Mouse (Mus musculus) heart, postnatal 4 days (tissue): ENCODE data around the gene Fam57b. TPM values are rescaled to one million over a fixed set of nuclear protein-coding genes. Genes with fewer than 3 reads are reported as not detected.
A peak's percentile ranks its signal among the peaks of the same experiment; 100 is the strongest.
"Not testable (repeated sequence)": the region's sequence is repeated elsewhere in the genome, so short reads cannot be mapped to it uniquely, and the experiment has no call there.

Experiments
- DNase-seq: peaks from one replicate; pipeline ENCODE4 v3.0.0; 2021
- total RNA-seq, 2 experiments: library from RNA; stranded (reverse); gene quantifications; 2 replicates each; pipeline ENCODE4 v1.2.3; 2021

Gene Fam57b
- total RNA-seq, 2 experiments from 2014 or later = 7.7 to 9.3 TPM

DNA sequence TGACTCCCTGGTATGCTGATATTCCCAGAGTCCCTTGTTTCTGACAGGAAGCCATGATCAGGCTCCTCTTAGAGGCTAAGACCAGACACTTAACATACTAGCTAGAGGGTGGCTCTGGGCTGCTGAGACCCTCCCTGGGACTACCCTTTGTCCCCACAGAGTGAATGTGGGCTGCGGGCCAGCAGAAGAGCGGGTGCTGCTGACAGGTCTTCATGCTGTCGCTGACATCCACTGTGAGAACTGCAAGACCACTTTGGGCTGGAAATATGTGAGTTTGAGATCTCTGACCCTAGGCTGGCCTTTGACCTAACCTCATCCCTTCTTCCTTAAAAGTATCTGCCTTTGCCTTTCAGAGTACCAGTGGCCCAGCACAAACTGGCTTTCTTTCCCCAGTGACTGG lies 19.3 kb upstream of the Fam57b start:
- no peak for DNase-seq

DNA sequence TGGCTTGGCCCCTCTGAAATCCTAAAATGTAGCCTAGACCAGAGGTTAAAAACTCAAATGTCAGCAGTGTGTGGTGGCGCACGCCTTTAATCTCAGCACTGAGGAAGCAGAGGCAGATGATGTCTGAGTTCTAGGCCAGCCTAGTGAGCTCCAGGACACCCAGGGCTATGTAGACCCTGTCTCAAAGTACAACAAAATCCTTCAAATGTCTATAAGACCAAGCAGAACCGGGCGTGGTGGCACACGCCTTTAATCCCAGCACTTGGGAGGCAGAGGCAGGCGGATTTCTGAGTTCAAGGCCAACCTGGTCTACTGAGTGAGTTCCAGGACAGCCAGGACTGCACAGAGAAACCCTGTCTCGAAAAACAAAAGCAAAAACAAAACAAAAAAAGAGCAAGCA lies 18.4 kb upstream of the Fam57b start:
- DNase-seq = not testable (repeated sequence)

DNA sequence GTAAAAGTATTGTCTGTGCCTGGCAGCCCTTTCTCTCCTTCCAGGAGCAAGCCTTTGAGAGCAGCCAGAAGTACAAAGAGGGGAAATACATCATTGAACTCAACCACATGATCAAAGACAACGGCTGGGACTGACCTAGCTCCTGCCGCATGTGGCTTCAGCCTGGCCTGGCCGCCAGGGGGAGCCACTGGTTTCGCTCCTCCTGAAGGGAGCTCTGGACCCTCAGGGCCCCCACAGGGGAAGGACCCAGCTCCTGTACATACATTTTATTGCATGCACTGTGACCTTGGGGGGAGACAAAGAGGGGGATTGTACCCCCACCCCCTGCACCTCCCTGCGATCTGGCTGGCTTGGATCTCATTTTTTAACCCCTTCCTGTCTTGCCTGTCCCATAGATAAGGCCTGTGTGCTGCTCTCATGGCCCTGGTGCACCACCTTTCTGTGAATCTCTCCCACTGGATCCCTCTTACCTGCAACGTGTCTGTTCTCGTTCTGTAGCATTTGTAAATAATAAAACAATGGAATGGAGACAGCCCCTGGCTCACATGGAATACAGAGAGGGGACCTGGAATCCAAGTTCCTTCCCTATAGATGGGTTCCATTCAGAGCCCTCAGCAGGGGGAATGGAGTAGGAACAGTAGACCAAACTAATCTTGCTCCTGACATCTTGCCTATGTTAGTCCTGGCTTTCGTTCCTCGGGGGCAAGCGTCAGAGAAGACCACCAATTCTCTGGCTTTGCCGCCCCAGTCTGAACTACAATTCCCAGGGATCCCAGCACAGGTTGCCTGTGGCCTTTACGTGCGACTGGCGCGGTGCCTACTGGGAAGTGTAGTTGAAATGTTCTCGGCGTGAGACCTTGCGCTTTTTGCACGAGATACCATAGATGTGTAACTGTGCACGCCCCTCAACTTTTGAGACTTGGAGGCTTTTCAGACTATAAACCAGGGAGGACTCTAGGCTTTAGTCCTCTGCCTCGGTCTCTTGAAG lies 17.2 kb upstream of the Fam57b start:
- DNase-seq = peak; percentile 94

DNA sequence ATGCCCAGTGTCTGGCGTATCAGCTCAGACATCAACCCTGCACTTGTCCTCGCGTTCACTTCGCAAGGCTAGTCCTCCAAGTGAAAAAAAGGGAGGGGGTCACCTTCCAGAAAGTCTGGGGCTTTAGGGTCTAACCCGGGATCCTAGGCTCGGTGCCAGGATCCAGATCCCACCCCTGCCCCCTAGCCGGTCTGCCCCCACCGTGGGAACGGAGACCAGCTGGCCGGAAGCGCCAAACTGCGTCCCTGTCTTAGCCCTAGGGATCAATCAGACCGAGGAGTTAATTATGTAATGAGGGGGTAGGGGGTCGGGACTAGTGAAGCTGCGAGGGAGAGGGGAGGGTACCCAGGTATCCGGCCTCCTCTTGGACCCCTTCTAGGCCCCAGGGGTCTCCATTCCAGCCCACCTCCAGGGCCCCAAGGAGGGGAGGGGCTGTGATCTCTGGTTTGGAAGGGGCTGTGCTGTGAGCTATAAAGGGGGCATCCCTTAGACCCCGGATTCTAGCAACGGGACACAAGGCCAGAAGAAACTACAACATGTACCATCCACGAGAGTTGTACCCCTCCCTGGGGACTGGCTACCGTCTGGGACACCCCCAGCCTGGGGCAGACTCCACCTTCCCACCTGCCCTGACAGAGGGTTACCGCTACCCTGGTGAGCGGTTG lies 16.4 kb upstream of the Fam57b start, which contains the start of gene Tbx6:
TSS of gene Tbx6 (plus strand) at position 513 of the 665 bp plus-strand sequence.
- DNase-seq = peak; percentile 54

DNA sequence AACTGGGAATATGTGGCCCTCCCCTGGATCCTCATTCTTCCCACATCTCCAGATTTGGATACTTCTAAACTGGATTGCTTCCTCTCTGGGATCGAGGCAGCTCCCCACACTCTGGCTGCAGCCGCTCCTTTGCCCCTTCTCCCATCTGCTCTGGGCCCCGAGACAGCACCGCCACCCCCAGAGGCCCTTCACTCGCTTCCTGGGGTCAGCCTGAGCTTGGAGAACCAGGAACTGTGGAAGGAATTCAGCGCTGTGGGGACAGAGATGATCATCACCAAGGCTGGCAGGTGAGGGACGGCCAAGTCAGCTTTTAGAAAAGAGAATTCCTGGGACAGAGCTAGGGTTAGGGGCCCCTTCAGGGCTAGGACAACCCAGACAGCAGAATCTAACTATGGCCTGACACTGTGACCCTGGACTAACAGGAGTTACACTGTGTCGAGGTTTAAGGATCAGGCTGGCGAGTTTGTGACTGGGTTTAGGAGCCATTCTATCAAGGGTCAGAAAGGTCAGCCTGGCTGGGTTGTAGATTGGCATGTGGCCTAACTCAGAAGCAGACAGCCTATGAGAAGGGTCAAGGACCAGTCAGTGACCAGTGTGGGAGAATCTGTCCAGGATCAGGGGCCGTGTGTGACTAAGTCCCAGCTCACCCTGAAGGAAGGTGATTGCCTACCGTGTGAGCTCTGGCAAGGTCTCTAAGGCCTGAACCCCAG lies 15.7 kb upstream of the Fam57b start:
- peak; percentile 4 for DNase-seq

DNA sequence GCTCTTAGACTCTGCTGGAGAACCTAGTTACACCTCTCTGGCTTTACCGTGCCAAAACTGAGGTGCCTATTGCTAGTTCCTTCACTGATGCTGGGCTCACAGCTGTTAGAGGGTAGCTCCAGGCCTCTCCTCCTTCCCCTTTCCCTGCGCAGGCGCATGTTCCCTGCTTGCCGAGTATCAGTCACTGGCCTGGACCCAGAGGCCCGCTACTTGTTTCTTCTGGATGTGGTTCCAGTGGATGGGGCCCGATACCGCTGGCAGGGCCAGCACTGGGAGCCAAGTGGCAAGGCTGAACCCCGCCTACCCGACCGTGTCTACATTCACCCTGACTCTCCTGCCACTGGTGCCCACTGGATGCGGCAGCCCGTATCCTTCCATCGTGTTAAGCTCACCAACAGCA lies 14.8 kb upstream of the Fam57b start:
- peak; percentile 11 for DNase-seq

DNA sequence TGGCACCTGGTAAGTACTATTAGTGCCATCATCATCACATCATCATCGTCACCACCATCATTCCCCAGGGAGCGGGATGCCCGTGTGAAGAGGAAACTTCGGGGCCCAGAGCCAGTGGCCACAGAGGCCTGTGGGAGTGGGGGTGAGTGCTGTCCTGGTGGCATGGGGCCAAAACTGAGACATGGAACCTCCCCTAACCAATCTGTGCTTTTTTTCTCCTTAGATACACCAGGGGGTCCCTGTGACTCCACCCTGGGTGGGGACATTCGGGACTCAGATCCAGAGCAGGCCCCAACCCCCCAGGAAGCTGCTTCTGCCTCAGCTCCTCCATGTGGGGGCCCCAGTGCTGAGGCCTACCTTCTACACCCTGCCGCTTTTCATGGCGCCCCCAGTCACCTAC lies 13.0 kb upstream of the Fam57b start:
- DNase-seq = peak; percentile 27

DNA sequence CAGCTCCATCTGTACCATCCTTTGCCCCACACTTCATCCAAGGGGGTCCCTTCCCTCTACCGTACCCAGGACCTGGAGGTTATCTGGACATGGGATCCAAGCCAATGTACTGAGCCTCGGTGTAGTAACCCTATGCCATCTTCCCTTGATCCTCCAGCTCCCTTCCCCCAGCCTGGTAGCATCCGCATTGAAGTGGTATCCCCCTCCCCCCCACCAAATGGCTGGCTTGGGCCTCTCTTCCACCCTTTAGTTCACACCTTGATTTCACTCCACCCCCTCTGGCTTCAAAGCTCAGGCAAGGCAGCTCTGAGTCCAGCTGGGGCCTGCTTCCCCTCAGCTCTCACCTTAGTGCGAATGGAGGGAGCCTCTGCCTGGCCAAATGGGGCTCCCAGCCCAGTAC lies 12.4 kb upstream of the Fam57b start:
- DNase-seq = peak; percentile 7

DNA sequence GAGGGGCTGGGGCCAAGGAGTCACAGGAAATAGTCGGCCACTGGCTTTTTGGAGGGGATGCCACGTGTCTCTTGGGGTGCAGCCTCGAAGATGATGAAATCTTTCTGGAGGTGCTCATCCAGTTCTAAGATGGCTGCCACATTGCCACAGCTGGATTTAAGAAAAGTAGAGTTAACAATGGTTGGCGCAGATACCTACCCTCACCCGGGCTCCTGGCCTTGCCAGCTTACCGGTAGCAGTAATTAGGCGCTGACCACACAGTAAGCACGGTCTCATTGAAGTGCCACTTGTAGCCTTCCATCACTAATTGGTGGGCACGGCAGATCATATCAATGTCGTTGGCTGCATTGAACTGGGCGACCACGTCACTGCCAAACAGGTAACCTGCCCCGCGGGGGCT lies 11.3 kb upstream of the Fam57b start:
- peak; percentile 3 for DNase-seq

DNA sequence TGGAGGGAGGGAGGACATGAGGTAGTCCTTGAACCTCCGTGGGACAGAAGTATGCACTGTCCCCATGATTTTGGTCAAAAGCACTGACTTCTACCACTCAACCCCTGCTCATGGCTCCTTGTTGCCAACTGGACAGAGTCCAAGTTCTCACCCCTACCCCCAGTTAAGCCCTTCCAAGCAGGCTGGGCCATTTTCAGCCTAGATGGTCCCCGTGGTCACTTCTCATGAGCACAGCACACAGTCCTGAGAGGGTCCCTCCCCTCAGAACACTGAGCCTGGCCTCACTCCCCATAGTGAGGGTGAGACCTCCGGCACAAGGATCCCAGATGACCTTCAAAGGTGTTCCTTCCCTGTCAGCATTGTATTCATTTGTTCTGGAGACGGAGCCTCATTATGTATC lies 8.3 kb upstream of the Fam57b start:
- DNase-seq = no peak

DNA sequence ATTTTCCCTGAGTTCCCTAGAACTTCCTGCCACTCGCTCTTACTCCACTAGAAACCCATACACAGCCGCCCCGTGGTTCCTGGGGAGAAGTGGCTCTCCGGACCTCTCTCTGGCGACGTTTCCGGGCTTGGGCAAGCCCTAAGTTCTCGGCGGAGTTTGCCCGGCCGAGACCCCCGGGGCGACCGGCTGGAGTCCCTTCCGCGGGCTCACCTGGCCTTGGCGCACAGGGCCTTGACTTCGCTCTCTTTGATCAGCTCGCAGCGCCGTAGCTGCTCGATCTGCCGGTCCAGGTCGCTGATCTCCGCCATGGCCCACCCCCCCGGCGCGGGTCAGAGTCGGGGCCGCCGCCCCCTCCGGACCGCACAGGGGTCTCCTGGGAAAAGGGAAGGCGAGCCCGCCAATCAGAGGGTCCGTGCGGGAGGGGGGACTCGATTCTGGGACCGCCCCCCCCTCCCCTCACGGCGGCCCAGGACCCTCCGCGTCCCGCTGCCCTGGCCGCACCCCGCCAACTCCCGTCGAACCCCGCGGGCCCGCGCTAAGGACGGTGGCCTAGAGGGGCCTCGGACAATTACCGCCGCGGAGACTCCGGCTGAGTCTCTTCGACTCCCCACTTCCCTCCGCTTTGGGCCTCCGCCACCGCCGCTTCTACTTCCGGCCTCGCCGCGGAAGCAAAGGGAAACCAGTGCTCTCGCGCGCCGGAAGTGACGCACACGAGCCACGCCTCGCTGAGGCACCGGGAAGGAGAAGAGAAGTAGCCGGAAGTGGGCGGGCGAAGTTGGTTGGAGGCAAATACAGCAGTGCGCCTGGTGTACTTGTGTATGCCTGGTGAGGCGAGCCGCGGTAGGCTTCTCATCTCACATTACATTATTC lies 5.4 kb upstream of the Fam57b start, which contains the start of gene Ppp4c:
TSS of gene Ppp4c (minus strand) at position 646 of the 870 bp plus-strand sequence.
- peak; percentile 98 for DNase-seq

DNA sequence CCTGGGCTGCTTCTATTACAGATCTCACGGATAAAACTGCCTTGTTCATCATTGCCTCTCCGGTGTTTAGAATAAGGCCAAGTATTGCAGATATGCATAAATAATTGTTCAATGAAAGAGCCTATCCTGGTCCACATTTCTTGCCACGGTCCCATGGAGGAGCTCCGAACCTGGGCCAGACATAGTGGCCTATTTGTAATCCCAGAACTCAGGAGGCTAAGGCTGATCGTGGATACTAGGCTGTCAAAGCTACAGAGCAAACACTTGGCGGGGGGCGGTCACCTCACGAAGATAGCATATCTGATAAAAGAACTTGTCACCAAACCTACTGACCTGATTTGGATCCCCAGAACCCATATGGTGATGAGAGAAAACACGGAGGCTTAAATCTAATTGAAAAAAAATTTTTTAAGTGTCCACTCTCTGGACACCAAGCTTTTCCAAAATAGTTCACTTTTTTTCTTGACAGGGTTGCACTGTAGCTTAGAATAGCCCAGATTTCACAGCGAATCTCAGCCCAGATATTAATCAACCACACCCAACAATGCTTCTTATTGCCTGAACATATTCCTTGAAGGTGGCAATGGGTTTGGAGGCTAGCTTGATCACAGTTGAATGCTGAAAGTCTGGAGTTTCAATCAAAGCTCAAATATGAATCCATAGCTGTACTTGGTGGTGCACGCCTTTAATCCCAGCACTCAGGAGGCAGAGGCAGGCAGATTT lies 4.6 kb upstream of the Fam57b start:
- DNase-seq = no peak

DNA sequence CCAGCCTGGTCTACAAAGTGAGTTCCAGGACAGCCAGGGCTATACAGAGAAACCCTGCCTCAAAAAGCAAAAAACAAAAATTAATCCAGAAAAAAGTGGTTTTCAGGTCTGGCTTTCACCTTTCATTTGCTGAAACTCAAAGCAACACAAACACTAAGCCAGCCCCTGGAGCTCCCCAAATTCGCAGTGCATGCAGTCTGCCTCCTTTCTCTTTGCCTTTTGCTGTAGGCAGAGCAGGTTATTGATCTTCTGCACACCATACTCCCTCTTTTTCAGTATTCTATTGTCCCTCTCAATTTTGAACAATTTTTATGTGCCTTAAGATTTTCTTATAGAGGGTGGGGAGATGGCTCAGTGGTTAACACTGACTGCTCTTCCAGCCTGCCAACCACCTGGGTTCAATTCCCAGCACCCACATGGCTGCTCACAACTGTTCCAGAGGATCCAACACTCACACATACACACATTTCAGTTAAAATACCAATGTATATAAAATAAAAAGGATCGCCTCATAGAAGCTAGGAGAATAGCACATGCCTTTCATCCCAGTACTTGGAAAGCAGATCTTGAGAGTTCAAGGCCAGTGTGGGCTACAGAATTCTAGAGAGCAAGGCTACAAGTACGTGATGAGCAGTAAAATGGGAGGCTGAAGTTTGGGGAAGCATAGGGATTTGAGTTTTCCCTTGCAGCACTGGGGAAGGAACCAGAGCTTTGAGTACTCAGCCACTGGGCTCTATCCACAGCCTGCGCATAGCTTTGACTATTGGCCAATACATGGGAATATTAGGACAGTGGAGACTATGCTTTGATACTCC lies 3.8 kb upstream of the Fam57b start:
- no peak for DNase-seq

DNA sequence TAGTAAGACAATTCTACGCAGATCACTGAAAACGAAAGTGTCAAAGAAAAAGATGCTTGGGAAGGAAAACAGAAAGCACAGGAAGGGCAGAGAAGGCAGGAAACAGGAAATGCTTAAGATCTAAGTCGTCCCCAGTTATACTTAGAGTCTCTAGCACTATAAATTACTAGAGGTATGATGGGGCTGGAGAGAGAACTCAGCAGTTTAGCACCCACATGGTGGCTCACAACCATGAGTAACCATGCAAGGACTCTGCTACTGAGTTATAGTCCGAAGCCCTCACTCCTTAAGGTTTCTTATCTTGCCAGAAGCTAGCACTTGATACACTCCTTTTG lies 3.2 kb upstream of the Fam57b start:
- no peak for DNase-seq

DNA sequence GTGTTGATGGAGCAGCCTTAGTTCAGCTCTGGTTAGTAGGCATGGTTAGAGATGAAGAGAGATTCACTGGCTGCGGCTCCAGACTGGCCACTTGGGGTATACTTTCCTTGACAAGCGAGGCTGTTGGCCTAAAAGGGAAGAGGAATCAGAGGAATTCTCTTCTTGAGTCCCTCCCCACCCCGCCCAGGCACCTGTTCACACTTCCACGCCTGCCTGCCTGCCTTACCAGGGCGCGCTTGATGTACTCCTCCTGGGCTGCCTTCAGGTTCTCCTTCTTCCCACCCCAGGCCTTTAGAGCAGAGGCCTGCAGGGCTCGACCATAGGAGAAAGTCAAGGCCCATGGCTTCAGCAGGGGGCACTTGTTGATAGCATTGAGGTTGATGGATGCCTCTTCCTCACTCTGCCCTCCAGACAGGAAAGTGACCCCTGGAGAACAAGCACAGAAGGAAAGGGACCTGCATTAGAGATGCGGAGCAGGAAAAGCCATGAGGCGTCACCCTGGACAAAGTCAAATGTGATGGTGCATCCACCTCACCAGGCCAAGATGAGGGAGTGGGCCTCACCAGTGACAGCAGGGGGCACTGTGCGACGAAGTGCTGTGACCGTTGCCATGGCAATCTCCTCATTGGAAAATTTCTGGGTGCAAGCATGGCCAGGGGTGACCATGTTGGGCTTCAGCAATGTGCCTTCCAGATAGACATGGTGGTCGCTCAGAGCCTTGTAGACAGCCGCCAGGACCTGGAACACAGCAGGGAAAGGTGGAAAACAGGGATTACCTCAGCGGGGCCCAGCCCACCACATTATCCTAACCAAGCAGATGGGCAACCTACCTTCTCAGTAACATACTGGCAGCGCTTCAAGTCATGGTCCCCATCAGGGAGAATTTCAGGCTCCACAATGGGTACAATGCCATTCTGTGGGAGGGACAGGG lies 1.8 kb upstream of the Fam57b start:
- no peak for DNase-seq

DNA sequence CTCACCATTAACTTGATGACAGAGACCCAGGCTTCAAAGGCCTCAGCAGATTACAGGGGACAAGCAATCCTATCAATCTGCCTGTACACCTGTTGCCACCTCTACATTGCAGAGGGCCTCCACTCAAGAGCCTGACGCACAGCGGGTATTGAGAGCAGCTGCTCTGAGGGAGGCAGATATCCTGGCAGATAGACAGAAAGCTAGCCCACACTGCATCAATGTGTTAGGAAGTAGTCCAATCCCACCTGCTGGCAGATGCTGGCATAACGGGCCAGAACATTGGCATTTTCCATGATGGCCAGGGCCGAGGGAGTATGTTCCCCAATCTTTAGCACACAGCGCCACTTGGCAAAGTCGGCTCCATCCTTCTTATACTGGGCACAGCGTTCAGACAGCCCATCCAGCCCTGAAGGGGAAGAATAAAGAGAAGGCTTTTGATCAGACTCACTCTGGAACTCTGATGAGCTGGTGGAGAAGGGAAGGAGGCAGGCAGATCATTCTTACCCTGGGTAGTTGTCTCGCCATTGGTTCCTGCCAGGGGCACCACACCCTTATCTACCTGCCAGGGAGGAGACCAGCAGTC lies 1.0 kb upstream of the Fam57b start:
- DNase-seq = peak; percentile 53

DNA sequence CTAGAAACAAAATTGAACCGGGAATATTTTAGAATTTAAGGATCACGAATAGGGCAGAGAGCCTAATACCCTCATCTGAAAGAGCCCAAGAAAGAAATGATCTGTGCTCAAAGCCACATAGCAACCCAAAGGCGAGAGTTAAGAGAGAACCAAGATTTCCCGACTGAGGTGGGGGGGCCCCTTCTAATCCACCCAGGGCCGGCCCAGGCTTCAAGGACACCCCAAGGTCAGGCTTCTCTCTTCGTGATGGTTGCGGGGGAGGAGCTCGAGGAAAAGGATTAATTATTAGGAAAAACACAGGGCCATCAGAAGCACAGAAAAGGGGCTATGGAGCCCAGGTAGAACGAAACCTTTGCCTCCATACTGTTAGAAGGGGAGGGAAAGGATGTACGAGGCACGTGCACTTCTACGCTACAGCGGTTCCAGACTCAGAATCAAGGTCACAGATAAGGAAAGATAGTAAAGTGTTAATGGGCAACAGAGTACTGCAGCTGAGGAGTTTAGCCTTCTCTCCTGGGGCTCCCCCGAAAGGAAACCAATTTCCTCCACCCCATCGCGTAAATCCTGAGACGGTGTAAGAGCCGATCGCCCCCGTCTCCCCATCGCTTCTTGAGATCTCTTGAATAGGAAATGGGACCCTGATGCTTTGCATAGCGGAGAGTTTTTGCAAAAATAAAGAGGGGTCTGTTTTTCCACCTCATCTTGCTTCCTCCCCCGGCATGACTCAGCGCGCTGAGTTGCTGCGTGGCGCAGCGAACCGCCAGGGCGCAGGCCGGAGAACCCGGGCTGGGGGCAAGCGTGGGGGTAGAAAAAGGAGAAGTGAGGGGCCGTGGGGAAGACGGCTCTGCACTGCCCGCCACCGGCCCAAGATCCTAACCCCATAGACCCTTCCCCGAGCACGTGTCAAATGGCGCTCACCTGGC lies 920 bp downstream of the Fam57b start:
- peak; percentile 56 for DNase-seq

DNA sequence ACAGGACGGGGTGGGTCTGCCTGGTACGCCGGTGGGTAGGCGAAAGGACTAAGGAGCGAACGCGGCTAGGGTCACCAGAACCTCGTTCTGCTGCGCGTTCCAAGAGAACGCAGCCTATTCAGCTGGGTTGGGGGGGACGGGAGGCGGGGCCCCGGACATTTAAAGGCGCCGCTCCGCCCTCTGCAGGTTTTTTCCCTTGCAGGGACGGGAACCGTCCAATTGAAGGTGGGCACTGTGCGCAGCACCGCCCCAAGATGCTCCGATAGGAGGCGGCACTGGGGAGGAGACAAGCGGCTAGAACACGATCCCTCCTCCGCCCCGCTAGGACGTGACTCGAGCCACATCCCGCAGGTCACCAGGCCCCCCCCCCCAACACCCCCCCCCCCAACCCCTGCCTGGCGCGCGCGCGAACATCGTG lies 1.6 kb downstream of the Fam57b start:
- peak; percentile 98 for DNase-seq
